Mouse (Mus musculus): Measurements from ENCODE around the gene Pde4d. TPM values are rescaled to one million over a fixed set of nuclear protein-coding genes. Genes with fewer than 3 reads are reported as not detected.

The Pde4d gene
- total RNA-seq, 2 experiments from 2014 or later = 38.1 to 40.2 TPM

- no peak for DNase-seq
Measured at GRCm38 (mm10) chr13:108489825-108490224, 40.1 kb downstream of the Pde4d start.

GRCm38 (mm10) chr13:108490872-108491271 is 41.1 kb downstream of the Pde4d start:
- DNase-seq = no peak

- no peak for DNase-seq
Measured at GRCm38 (mm10) chr13:108492886-108493285, 43.1 kb downstream of the Pde4d start.

- DNase-seq = no peak
Measured at GRCm38 (mm10) chr13:108494365-108494764, 44.6 kb downstream of the Pde4d start.

- no peak for DNase-seq
Measured at GRCm38 (mm10) chr13:108497768-108498167, 48.0 kb downstream of the Pde4d start.

- DNase-seq = no peak
Measured at GRCm38 (mm10) chr13:108498247-108498743, 48.5 kb downstream of the Pde4d start.

- DNase-seq = no peak
Measured at GRCm38 (mm10) chr13:108498773-108499313, 49.1 kb downstream of the Pde4d start.

GRCm38 (mm10) chr13:108501386-108501785 is 51.6 kb downstream of the Pde4d start:
- no peak for DNase-seq

- DNase-seq = no peak
Measured at GRCm38 (mm10) chr13:108524548-108524947, 74.8 kb downstream of the Pde4d start.

- no peak for DNase-seq
Measured at GRCm38 (mm10) chr13:108524969-108525368, 75.2 kb downstream of the Pde4d start.

- no peak for DNase-seq
Measured at GRCm38 (mm10) chr13:108526258-108527007, 76.7 kb downstream of the Pde4d start.

GRCm38 (mm10) chr13:108527090-108527770 is 77.5 kb downstream of the Pde4d start:
- DNase-seq = no peak

- no peak for DNase-seq
Measured at GRCm38 (mm10) chr13:108528343-108528742, 78.6 kb downstream of the Pde4d start.

GRCm38 (mm10) chr13:108532875-108533274 is 83.1 kb downstream of the Pde4d start:
- DNase-seq = no peak

- no peak for DNase-seq
Measured at GRCm38 (mm10) chr13:108536436-108536835, 86.7 kb downstream of the Pde4d start.

GRCm38 (mm10) chr13:108536951-108537350 is 87.2 kb downstream of the Pde4d start:
- no peak for DNase-seq

GRCm38 (mm10) chr13:108538760-108539369 is 89.1 kb downstream of the Pde4d start:
- DNase-seq = no peak

- no peak for DNase-seq
Measured at GRCm38 (mm10) chr13:108541488-108541887, 91.7 kb downstream of the Pde4d start.

- DNase-seq = no peak
Measured at GRCm38 (mm10) chr13:108542342-108542761, 92.6 kb downstream of the Pde4d start.

- DNase-seq = no peak
Measured at GRCm38 (mm10) chr13:108552288-108552687, 102.5 kb downstream of the Pde4d start.

GRCm38 (mm10) chr13:108552995-108553394 is 103.2 kb downstream of the Pde4d start:
- no peak for DNase-seq

GRCm38 (mm10) chr13:108554901-108555300 is 105.2 kb downstream of the Pde4d start:
- no peak for DNase-seq

- no peak for DNase-seq
Measured at GRCm38 (mm10) chr13:108596938-108597337, 147.2 kb downstream of the Pde4d start.

Data from adrenal gland, postnatal 36 days (tissue).